In the genomic region with DNA sequence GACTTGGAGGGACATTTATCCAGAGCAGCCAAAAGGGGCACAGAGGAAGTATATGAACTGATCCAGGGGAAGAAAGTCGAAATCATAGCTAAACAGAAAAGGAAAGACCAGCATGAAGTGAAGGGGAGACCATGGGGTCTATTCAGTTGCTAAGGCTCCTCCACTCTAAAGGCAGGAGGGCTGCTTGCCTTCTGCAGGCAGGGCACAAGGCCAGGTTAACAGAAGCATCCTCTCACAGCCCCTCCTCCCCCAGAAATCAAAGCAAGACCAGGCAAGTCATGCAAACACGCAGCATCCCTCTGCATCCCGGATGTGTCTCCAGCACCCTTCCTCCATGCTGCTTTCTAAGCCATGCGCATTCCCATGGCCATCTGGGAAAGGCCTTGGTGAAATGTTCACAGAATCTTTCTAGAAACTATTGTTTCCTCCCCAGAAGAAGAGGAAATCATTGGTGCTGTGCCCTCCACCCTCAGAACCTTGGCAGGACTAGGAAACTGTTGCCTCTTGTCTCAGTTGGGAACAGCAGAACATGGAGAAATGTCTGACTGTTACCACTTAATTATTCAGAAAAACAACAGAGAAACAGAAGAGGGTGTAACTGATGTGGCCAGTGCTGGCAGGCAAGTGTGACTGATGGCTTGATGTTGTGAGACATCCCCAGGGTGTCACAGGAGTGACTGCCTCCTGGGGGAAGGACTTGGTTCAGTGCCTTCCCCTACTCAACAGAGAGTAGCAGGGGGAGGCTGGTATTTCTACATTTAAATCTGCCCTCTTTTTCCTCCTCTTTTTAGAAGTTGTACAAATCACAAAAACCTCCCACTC, we compare ENCODE assay signal across 26 mouse cellular contexts. TPM values are rescaled to one million over a fixed set of nuclear protein-coding genes. Genes with fewer than 3 reads are reported as not detected.
A peak's percentile ranks its signal among the peaks of the same experiment; 100 is the strongest.
DNase-seq lines count a peak whose midpoint lies in the region; ATAC-seq and TF ChIP-seq lines count a peak whose summit lies in the region.
"Had no signal": no experiment of that assay in that cellular context is flagged by ENCODE, and none has a peak within 500 bp of the region (broad histone marks: within the 10 kb centered on the region; RNA-seq: fewer than 3 reads in every experiment).

No protein-coding gene starts in this region.

- peak; percentile 68; the same call in 1 of the 2 replicates for ATAC-seq in frontal cortex, adult (ENCODE audit: low TSS enrichment)
- peak; percentile 63 for ATAC-seq in lung, embryonic 16.5 days (ENCODE audit: low read depth)
- ATAC-seq in liver, embryonic 12.5 days, result no peak
- ATAC-seq: CD4-positive, CD25-positive, alpha-beta regulatory T cell, adult 4 months; forebrain, embryonic 15.5 days; inflammation-experienced regulatory T-cells, adult 6 months had no signal

- H3K4me3 ChIP-seq in lung, embryonic 16.5 days (ENCODE audit: low read length), result no peak overlapping the region
- no peak overlapping the region for H3K4me3 ChIP-seq in lung, adult 2 months (replicated peaks; ENCODE audit: extremely low read depth, low read depth, low read length)
- no peak overlapping the region for H3K4me3 ChIP-seq in liver, embryonic 12.5 days
- H3K4me3 ChIP-seq: forebrain, embryonic 15.5 days; hindbrain, embryonic 10.5 days; hindbrain, embryonic 15.5 days; liver, embryonic 15.5 days; midbrain, embryonic 10.5 days; neural tube, embryonic 13.5 days had no signal

- peaks cover 18% of the 10 kb centered on the region for H3K4me1 ChIP-seq in lung, embryonic 16.5 days (replicated peaks; ENCODE audit: control insufficient read depth, insufficient read depth, low read length)
- 0 out of 2 replicates have a peak, but pooled peaks cover 4% of the 10 kb centered on the region for H3K4me1 ChIP-seq in lung, adult 2 months (ENCODE audit: control insufficient read depth, insufficient read depth, low read length)
- no peaks in the 10 kb centered on the region for H3K4me1 ChIP-seq in liver, embryonic 12.5 days
- H3K4me1 ChIP-seq: liver, embryonic 15.5 days had no signal

- 48% methylated on average over 4 of the region's 4 CpGs for WGBS in lung, embryonic 16.5 days
- WGBS in lung, adult 2 months, result 68% methylated on average over 4 of the region's 4 CpGs
- WGBS in liver, embryonic 12.5 days (ENCODE audit: insufficient replicate concordance), result 44% methylated on average over 4 of the region's 4 CpGs

- TF ChIP-seq CTCF in lung, adult 2 months (IDR thresholded peaks at IDR 0.05; ENCODE audit: insufficient read depth, low read length), result no peak

- no peak for DNase-seq in frontal cortex, postnatal 14 days (ENCODE audit: low spot score in 2 of 2)
- no peak for DNase-seq in lung, adult 2 months
- DNase-seq in lung, postnatal 14 days, result peak; percentile 23
- no peak for DNase-seq in urinary bladder, postnatal 36 days (ENCODE audit: low spot score in 2 of 2)
- DNase-seq: adrenal gland, postnatal 14 days; cerebellum, adult 18-20 months; cerebellum, postnatal 36 days; heart, postnatal 14 days; kidney, adult 11 months; kidney, postnatal 14 days; liver; right cerebral cortex, postnatal 4 days; thymus, adult 2 months; thymus, postnatal 36 days had no signal

- H3K27ac ChIP-seq in lung, embryonic 16.5 days (ENCODE audit: low read length), result peak overlapping the region; percentile 28
- H3K27ac ChIP-seq in liver, embryonic 12.5 days, result no peak overlapping the region
- H3K27ac ChIP-seq: forebrain, embryonic 15.5 days; hindbrain, embryonic 10.5 days; hindbrain, embryonic 15.5 days; liver, embryonic 15.5 days; midbrain, embryonic 10.5 days; neural tube, embryonic 13.5 days; stomach, postnatal 0 days had no signal

- H3K36me3 ChIP-seq in lung, embryonic 16.5 days (ENCODE audit: control insufficient read depth, insufficient read depth, low read length), result no peaks in the 10 kb centered on the region
- H3K36me3 ChIP-seq in liver, embryonic 12.5 days, result no peaks in the 10 kb centered on the region
- H3K36me3 ChIP-seq: forebrain, embryonic 15.5 days; hindbrain, embryonic 10.5 days; hindbrain, embryonic 15.5 days; liver, embryonic 15.5 days; midbrain, embryonic 10.5 days; neural tube, embryonic 13.5 days had no signal

- H3K27me3 ChIP-seq in lung, embryonic 16.5 days (ENCODE audit: control insufficient read depth, insufficient read depth, low read depth, low read length), result no peaks in the 10 kb centered on the region
- H3K27me3 ChIP-seq in liver, embryonic 12.5 days (replicated peaks), result no peaks in the 10 kb centered on the region
- H3K27me3 ChIP-seq: forebrain, embryonic 15.5 days; hindbrain, embryonic 15.5 days; liver, embryonic 15.5 days; neural tube, embryonic 13.5 days had no signal

- no peak overlapping the region for H3K9ac ChIP-seq in lung, embryonic 16.5 days (ENCODE audit: low read length)
- no peak overlapping the region for H3K9ac ChIP-seq in liver, embryonic 12.5 days
- H3K9ac ChIP-seq: forebrain, embryonic 15.5 days; hindbrain, embryonic 15.5 days; liver, embryonic 15.5 days; neural tube, embryonic 13.5 days had no signal

- no peak for TF ChIP-seq POLR2A in lung, adult 2 months (IDR thresholded peaks at IDR 0.05; ENCODE audit: borderline replicate concordance, extremely low read depth, low read depth, low read length)

- H3K4me2 ChIP-seq in lung, embryonic 16.5 days (ENCODE audit: low read depth, low read length), result no peak overlapping the region
- no peak overlapping the region for H3K4me2 ChIP-seq in liver, embryonic 12.5 days
- H3K4me2 ChIP-seq: forebrain, embryonic 15.5 days; hindbrain, embryonic 15.5 days; liver, embryonic 15.5 days; neural tube, embryonic 13.5 days had no signal

- no peaks in the 10 kb centered on the region for H3K9me3 ChIP-seq in lung, embryonic 16.5 days (ENCODE audit: control insufficient read depth, low read length)
- no peaks in the 10 kb centered on the region for H3K9me3 ChIP-seq in liver, embryonic 12.5 days (replicated peaks)
- H3K9me3 ChIP-seq: forebrain, embryonic 15.5 days; hindbrain, embryonic 10.5 days; hindbrain, embryonic 15.5 days; liver, embryonic 15.5 days; midbrain, embryonic 10.5 days; neural tube, embryonic 13.5 days had no signal

RNA-seq across cellular contexts. Expression of gene Thbs1, which starts 36.9 kb away (rescaled TPM):
- polyA plus RNA-seq in lung, embryonic 16.5 days (2015; fragmentation: Nextera tagmentation; extraction: Ambion mirVana), result 160 and 190 TPM in 2 replicates
- 23.3 and 27.1 TPM in 2 replicates for polyA plus RNA-seq in lung, adult 2 months (2012; rRNA removed)
- 69.2 and 78.6 TPM in 2 replicates for polyA plus RNA-seq in liver, embryonic 12.5 days (2016; fragmentation: Nextera tagmentation; extraction: Ambion mirVana)
